Mouse (Mus musculus) layer of hippocampus, adult 18-20 months (tissue): Measurements from ENCODE around the gene Sgip1. TPM values are rescaled to one million over a fixed set of nuclear protein-coding genes. Genes with fewer than 3 reads are reported as not detected.

Experiments used
- DNase-seq, 2 experiments: peaks; one replicate each; pipeline ENCODE4 v3.0.0; 2022; ENCODE audit warnings: low spot score in 2 of 2
- total RNA-seq, 2 experiments: library from RNA; stranded (reverse); gene quantifications; 2 replicates each; pipeline ENCODE4 v1.2.3; 2021

Gene Sgip1
- total RNA-seq, 2 experiments from 2014 or later = 253 to 278 TPM

DNA sequence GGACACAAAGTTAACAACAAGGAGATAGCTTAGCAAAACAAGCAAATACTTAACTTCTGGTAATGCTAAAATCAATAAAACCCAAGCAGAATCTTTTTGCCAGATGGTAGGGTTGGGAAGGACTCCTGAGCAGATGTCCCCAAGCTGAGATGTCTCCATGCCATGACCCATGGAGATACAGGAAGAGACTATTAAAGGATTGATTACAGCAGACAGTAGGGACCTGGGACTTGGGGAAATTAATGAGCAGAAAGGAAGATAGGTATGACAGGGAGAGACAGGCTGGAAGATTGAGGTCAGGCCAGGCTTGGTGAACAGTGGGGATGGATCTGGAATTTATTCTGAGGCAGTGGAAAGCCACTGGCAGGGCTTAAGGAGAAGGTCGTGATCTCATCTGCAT, 33.5 kb downstream of the Sgip1 start:
- no peak for DNase-seq

GRCm38 (mm10) chr4:102775596-102776270, 34.6 kb downstream of the Sgip1 start:
- no peak for DNase-seq

- DNase-seq = no peak
These were observed 38.8 kb downstream of the Sgip1 start for GRCm38 (mm10) chr4:102779902-102780301.

DNA sequence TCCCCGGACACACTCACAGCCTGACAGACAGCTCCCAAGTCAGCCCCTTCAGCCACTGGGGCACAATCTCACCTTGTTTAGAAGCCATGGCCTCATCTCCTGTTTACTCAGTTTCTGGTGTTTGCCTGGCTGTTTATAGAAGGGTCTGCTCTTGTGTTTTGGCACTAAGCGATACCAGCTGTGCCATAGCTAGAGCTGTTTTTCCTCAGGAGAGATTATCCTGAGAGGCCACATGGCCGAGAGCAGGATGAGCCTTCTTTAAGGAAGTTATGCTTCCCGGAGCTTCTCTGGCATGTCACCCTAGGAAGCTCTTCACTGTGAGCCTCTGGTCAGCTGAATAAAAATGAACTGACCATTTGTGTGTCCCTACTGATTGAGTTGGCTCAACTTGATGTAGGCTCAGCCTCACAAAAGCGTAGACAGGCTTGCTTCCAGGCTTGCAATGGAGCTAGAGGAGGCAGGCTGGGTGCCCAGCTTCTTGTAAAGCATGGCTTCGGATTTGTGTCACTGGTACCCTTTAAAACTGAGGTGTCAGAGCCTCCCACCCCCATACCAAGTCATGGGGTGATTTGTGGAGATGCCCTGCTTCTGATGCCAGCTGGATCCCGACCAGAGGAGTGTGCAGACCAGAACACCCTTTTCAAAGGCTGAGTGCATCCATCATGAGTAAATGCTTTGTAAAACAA, 42.1 kb downstream of the Sgip1 start:
- DNase-seq = peak; percentile 32 to 68

DNA sequence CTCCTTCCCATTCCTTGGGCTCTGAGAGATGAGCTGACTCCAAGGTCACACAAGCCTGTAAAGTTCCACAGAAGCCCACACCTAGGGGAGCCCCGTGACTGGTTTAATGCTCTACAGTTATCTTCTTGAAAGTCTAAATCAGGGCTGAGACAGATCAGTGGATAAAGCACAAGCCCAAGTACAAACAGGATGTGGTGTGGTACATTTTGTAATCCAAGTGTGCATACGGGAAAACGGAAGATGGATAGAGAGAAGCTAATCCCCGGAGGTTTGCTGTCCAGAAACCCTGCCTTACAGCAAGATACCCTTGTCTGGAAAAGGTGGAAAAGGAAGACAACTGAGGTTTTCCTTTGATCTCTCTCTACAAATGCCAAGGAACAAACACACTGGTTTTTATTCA, 44.1 kb downstream of the Sgip1 start:
- DNase-seq = no peak

DNA sequence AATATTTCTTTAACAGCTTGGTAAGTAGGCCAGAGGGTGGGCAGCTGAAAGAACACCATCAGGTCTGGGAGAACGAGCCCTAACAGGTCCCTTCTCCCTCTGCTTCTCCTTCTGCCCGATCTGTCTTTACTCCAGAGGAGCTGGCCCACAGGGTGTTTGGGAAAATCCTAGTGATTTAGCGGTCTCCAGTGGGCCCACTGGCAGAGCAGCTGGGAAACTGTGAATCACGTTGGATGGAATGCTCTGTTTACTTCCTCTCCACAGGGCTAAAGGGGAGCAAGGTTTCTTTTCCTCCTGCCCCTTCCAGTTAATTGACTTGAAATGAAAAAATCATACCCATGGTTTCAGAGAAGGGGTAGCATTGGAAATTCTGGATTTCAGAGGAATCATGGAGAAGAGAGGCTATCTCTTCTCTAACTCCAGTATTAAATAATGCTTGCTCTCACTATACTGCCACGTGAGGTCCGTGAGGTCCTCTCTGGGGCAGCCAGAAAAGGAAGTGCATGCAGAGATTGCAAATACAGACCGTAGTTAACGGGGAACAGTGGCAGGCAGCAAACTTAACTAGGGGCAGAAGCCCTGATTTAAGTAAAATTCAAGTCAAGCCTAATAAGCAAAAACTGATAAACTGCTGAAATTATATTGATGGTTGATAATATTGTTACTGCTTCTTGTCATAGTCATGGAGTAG, 51.1 kb downstream of the Sgip1 start:
- peak in 1 of 2 experiments; percentile 32 for DNase-seq

DNA sequence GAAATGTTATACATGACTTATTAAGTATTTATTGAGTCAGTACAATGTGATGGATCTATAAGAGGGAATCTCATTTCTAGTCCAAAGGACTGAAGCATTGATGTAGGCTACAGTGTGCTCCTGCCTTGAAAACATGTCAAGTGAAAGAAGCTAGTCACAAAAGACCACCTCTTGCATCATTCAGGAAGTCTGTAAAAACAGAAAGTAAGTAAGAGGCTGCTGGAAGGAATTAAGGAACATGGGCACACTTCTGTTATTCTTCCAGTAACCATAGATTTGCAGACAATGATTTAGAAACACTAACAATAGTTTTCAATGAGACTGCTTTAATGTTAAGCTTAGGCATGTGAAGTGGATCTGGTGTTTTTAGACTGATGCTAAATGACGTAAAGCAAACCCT, 60.4 kb downstream of the Sgip1 start:
- no peak for DNase-seq

- DNase-seq = no peak
These were observed 60.8 kb downstream of the Sgip1 start for GRCm38 (mm10) chr4:102801936-102802335.

GRCm38 (mm10) chr4:102804611-102805010, 63.5 kb downstream of the Sgip1 start:
- DNase-seq = no peak

GRCm38 (mm10) chr4:102806987-102807386, 65.9 kb downstream of the Sgip1 start:
- no peak for DNase-seq

- no peak for DNase-seq
These were observed 67.2 kb downstream of the Sgip1 start for GRCm38 (mm10) chr4:102808258-102808657.

- DNase-seq = no peak
These were observed 68.2 kb downstream of the Sgip1 start for GRCm38 (mm10) chr4:102809296-102809695.

GRCm38 (mm10) chr4:102810277-102810676, 69.2 kb downstream of the Sgip1 start:
- no peak for DNase-seq

GRCm38 (mm10) chr4:102811007-102811805, 70.1 kb downstream of the Sgip1 start:
- no peak for DNase-seq

GRCm38 (mm10) chr4:102813346-102813745, 72.2 kb downstream of the Sgip1 start:
- no peak for DNase-seq

DNA sequence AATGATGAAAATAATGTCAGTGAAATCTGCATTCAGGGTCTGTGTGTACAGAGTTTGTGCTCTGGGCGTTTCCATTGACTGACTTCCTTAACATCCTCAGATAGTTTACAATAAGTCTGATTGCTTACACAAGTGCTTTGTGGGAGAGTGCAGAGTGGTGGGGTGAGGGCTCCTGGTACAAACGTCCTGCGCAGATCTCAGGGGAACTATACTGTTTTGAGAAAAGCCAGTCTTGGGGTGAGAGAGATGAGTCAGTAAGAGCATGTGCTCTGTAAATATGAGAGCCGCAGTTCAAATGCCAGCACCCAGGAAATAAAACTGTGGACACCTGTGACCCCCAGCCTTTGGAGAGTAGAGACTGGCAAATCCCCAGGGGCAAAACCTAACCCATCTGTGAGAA, 80.7 kb downstream of the Sgip1 start:
- no peak for DNase-seq

DNA sequence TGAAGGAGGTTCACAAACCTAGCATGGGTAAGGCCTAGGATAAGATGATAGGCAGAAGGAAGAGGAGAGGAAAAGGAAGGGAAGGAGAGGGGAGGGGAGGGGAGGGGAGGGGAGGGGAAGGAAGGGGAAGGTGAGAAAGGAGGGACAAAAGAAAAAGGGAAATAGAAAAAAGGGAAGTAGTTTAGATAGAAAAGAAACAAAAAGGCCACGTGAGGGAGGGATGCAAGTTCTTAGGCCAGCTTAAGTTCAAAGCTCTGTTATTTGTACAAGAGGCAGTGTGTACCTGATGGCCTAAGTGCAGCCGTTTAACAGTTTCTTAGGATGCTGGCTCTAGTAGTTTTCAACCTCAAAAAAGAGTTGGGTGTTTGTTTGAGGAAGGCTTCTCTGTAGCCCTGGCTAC, 83.4 kb downstream of the Sgip1 start:
- DNase-seq = no peak

DNA sequence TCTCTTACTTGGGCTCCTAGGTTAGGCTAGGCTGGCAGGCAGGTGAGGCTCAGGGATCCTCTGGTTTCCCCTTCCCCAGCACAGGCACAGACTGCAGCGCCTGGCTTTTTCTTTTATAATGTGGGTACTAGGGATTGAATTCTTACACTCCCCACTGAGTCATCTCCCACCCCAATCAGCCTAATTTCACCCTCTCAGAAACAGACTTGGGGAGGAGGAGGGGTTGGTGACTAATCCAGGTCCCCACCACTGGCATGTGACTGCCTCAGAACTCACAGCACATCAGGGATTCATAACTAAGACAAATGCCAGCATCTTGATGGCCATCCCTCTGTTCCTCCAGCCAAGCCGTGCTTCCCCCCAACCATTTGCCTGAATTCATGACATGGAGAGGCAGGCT, 85.1 kb downstream of the Sgip1 start:
- peak; percentile 34 to 42 for DNase-seq

- no peak for DNase-seq
These were observed 87.4 kb downstream of the Sgip1 start for GRCm38 (mm10) chr4:102828518-102828917.

- no peak for DNase-seq
These were observed 92.1 kb downstream of the Sgip1 start for GRCm38 (mm10) chr4:102833191-102833590.

DNA sequence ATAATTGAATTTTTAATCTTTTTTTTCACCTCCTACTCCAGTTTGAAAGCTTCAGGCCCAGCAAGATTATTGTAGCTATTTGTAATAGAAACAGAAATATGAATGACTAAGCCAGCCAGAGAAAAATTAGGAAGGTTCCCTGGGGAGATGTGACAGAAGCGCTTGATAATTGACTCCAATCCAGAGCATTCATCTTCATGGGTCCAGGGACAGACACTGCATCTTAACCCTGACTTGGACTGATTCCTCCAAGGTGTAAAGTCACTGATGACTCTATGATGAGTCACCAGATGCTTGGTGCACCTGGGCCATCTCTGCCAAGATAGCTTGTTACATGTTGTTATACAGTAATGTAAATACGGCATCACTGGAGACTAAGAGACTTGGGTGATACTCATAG, 92.6 kb downstream of the Sgip1 start:
- DNase-seq = no peak

DNA sequence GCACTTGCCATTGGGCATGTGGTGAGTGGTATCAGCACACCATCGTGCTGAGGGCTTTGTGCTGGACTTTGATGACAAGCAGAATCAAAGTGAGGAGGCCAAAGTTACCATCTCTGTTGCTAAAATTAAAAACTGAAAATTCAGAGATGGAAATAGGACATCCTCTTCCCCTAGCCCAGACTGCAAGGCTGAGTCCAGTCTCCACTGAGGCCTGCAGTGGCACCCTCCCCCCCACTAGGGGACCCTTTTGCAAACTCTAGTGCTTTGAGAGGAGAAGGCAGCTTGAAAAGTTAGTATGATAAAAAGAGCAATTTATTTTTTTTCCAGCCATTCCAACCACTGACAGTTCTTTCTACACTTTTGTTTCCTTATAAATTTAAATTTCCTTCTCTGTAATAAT, 93.6 kb downstream of the Sgip1 start:
- DNase-seq = no peak
